Mouse (Mus musculus) forebrain, embryonic 10.5 days (tissue): ENCODE data around the gene Mpzl3. TPM values are rescaled to one million over a fixed set of nuclear protein-coding genes. Genes with fewer than 3 reads are reported as not detected.
A peak's percentile ranks its signal among the peaks of the same experiment; 100 is the strongest.
"Not testable (repeated sequence)": the region's sequence is repeated elsewhere in the genome, so short reads cannot be mapped to it uniquely, and the experiment has no call there.

Source experiments
- DNase-seq: peaks from one replicate; pipeline ENCODE4 v3.0.0-alpha.2; 2017; ENCODE audit warnings: low spot score; ENCODE audit errors: extremely low spot score
- H3K27ac ChIP-seq: fragments of 300-500 bp; sonication (generic); 2 replicates; pipeline ENCODE4 v1.5.1; 2016; ENCODE audit warnings: mild to moderate bottlenecking
- H3K27me3 ChIP-seq: fragments of 300-500 bp; sonication (generic); 2 replicates; pipeline ENCODE4 v1.6.1; 2016; ENCODE audit warnings: mild to moderate bottlenecking; ENCODE audit not compliant: poor library complexity, severe bottlenecking
- H3K36me3 ChIP-seq: fragments of 300-500 bp; sonication (generic); replicated peaks from 2 replicates; pipeline ENCODE4 v1.6.1; 2016; ENCODE audit warnings: mild to moderate bottlenecking, moderate library complexity
- H3K4me1 ChIP-seq: fragments of 300-500 bp; sonication (generic); 2 replicates; pipeline ENCODE4 v1.6.1; 2016
- H3K4me3 ChIP-seq: fragments of 300-500 bp; sonication (generic); 2 replicates; pipeline ENCODE4 v1.5.1; 2016; ENCODE audit warnings: mild to moderate bottlenecking, moderate library complexity
- H3K9me3 ChIP-seq: fragments of 300-500 bp; sonication (generic); 2 replicates; pipeline ENCODE4 v1.6.1; 2016; ENCODE audit warnings: mild to moderate bottlenecking, moderate library complexity
- WGBS: fragments of 180-500 bp; shearing (Covaris S2); methylation state at CpG from one replicate; pipeline ENCODE4 v1.1.7; 2016; 5-methylcytosine and 5-hydroxymethylcytosine counted together
- polyA plus RNA-seq: library from polyadenylated mRNA; unstranded; fragments of >200 nt; fragmentation: Nextera tagmentation; extraction: Ambion mirVana; gene quantifications from 2 replicates; pipeline ENCODE4 v1.2.1, GENCODE M21; 2016

The Mpzl3 gene
- polyA plus RNA-seq, 1 experiment from 2014 or later: 2.3 TPM

GRCm38 (mm10) chr9:45030341-45030740 lies 24.6 kb upstream of the Mpzl3 start:
- H3K27ac ChIP-seq: no peak overlapping the region
- no peaks in the 10 kb centered on the region for H3K9me3 ChIP-seq
- no peak for DNase-seq
- H3K27me3 ChIP-seq: peaks cover 10% of the 10 kb centered on the region; the same call in 1 of the 2 replicates
- 77% methylated on average over 6 of the region's 6 CpGs for WGBS
- H3K4me3 ChIP-seq: no peak overlapping the region
- H3K36me3 ChIP-seq: no peaks in the 10 kb centered on the region
- H3K4me1 ChIP-seq: no peaks in the 10 kb centered on the region

- no peaks in the 10 kb centered on the region for H3K4me1 ChIP-seq
- no peaks in the 10 kb centered on the region for H3K9me3 ChIP-seq
- H3K4me3 ChIP-seq: no peak overlapping the region
- peaks cover 10% of the 10 kb centered on the region; the same call in 1 of the 2 replicates for H3K27me3 ChIP-seq
- no peak for DNase-seq
- H3K27ac ChIP-seq: no peak overlapping the region
- H3K36me3 ChIP-seq: no peaks in the 10 kb centered on the region
- 84% methylated on average over 2 of the region's 2 CpGs for WGBS
Measured at GRCm38 (mm10) chr9:45032261-45032660, 22.7 kb upstream of the Mpzl3 start.

- DNase-seq: no peak
- no peaks in the 10 kb centered on the region for H3K36me3 ChIP-seq
- no peaks in the 10 kb centered on the region for H3K9me3 ChIP-seq
- H3K4me3 ChIP-seq: no peak overlapping the region
- 84% methylated on average over 3 of the region's 3 CpGs for WGBS
- no peaks in the 10 kb centered on the region for H3K4me1 ChIP-seq
- H3K27me3 ChIP-seq: peaks cover 26% of the 10 kb centered on the region
- H3K27ac ChIP-seq: no peak overlapping the region
Measured at GRCm38 (mm10) chr9:45034526-45034925, 20.5 kb upstream of the Mpzl3 start.

- H3K4me3 ChIP-seq, H3K27ac ChIP-seq, H3K9me3 ChIP-seq, H3K36me3 ChIP-seq, DNase-seq: not testable (repeated sequence)
- Histone ChIP-seq H3K27me3 (peaks cover 49% of the 10 kb centered on the region), H3K4me1 (peaks cover 20% of the 10 kb centered on the region)
- WGBS: 85% methylated on average over 1 of the region's 1 CpGs
Measured at GRCm38 (mm10) chr9:45037803-45038202, 17.2 kb upstream of the Mpzl3 start.

- Histone ChIP-seq H3K36me3 (no peaks in the 10 kb centered on the region), H3K9me3 (no peaks in the 10 kb centered on the region), H3K4me1 (peaks cover 31% of the 10 kb centered on the region), H3K27ac (no peak within 1 kb of the TSS), H3K27me3 (peaks cover 66% of the 10 kb centered on the region), H3K4me3 (peak within 1 kb of the TSS; percentile 6; the same call in 1 of the 2 replicates)
- no peak for DNase-seq
- WGBS: 70% methylated on average over 5 of the region's 5 CpGs
Measured at GRCm38 (mm10) chr9:45039499-45039898, 15.5 kb upstream of the Mpzl3 start, which contains the start of gene Mpzl2. TSS of gene Mpzl2 (plus strand) at chr9:45039799.

GRCm38 (mm10) chr9:45040066-45040845 lies 14.7 kb upstream of the Mpzl3 start:
- Histone ChIP-seq H3K27me3 (peaks cover 70% of the 10 kb centered on the region), H3K4me1 (peaks cover 31% of the 10 kb centered on the region), H3K4me3 (peak overlapping the region; percentile 6; the same call in 1 of the 2 replicates), H3K9me3 (no peaks in the 10 kb centered on the region), H3K36me3 (no peaks in the 10 kb centered on the region), H3K27ac (no peak overlapping the region)
- DNase-seq: no peak
- 18% methylated on average over 14 of the region's 14 CpGs for WGBS

- H3K27ac ChIP-seq: no peak overlapping the region
- peaks cover 31% of the 10 kb centered on the region for H3K4me1 ChIP-seq
- no peak for DNase-seq
- no peaks in the 10 kb centered on the region for H3K9me3 ChIP-seq
- peaks cover 70% of the 10 kb centered on the region for H3K27me3 ChIP-seq
- H3K36me3 ChIP-seq: no peaks in the 10 kb centered on the region
- 38% methylated on average over 17 of the region's 17 CpGs for WGBS
- H3K4me3 ChIP-seq: peak overlapping the region; percentile 6
Measured at GRCm38 (mm10) chr9:45041131-45041838, 13.7 kb upstream of the Mpzl3 start.

GRCm38 (mm10) chr9:45042056-45042720 lies 12.8 kb upstream of the Mpzl3 start:
- peak overlapping the region; percentile 44 for H3K4me3 ChIP-seq
- peaks cover 31% of the 10 kb centered on the region for H3K4me1 ChIP-seq
- H3K9me3 ChIP-seq: no peaks in the 10 kb centered on the region
- H3K36me3 ChIP-seq: no peaks in the 10 kb centered on the region
- WGBS: 3% methylated on average over 20 of the region's 20 CpGs
- peak; percentile 27 for DNase-seq
- peaks cover 70% of the 10 kb centered on the region for H3K27me3 ChIP-seq
- H3K27ac ChIP-seq: peak overlapping the region; percentile 30; the same call in 1 of the 2 replicates

GRCm38 (mm10) chr9:45042947-45043346 lies 12.0 kb upstream of the Mpzl3 start:
- Histone ChIP-seq H3K4me1 (peaks cover 31% of the 10 kb centered on the region), H3K9me3 (no peaks in the 10 kb centered on the region), H3K36me3 (no peaks in the 10 kb centered on the region), H3K4me3 (peak overlapping the region; percentile 44), H3K27me3 (peaks cover 67% of the 10 kb centered on the region), H3K27ac (no peak overlapping the region)
- DNase-seq: peak; percentile 27
- 0% methylated on average over 10 of the region's 10 CpGs for WGBS

GRCm38 (mm10) chr9:45046973-45047372 lies 8.0 kb upstream of the Mpzl3 start:
- Histone ChIP-seq H3K4me3 (no peak overlapping the region), H3K4me1 (peaks cover 18% of the 10 kb centered on the region), H3K27ac (no peak overlapping the region), H3K27me3 (peaks cover 33% of the 10 kb centered on the region), H3K9me3 (no peaks in the 10 kb centered on the region), H3K36me3 (no peaks in the 10 kb centered on the region)
- no peak for DNase-seq
- 93% methylated on average over 16 of the region's 16 CpGs for WGBS

- Histone ChIP-seq H3K27me3 (peaks cover 31% of the 10 kb centered on the region), H3K27ac (no peak overlapping the region), H3K9me3 (no peaks in the 10 kb centered on the region), H3K4me3 (no peak overlapping the region), H3K4me1 (peaks cover 4% of the 10 kb centered on the region; the same call in 1 of the 2 replicates), H3K36me3 (no peaks in the 10 kb centered on the region)
- no peak for DNase-seq
- WGBS: 36% methylated on average over 4 of the region's 4 CpGs
Measured at GRCm38 (mm10) chr9:45048511-45048910, 6.5 kb upstream of the Mpzl3 start.

- peaks cover 5% of the 10 kb centered on the region for H3K4me1 ChIP-seq
- whole genome bisulfite sequencing: 88% methylated on average over 1 of the region's 1 CpGs
- peaks cover 28% of the 10 kb centered on the region for H3K27me3 ChIP-seq
- H3K36me3 ChIP-seq: no peaks in the 10 kb centered on the region
- H3K27ac ChIP-seq: no peak overlapping the region
- H3K9me3 ChIP-seq: no peaks in the 10 kb centered on the region
- DNase-seq: no peak
- H3K4me3 ChIP-seq: no peak overlapping the region
Measured at GRCm38 (mm10) chr9:45049731-45050130, 5.3 kb upstream of the Mpzl3 start.
